Mouse (Mus musculus): ENCODE measurements around the gene Rabgap1l.

Gene Rabgap1l

GRCm38 (mm10) chr1:160312658-160313057 is 480.4 kb downstream of the Rabgap1l start:
- no peak for DNase-seq (ENCODE audit: low read depth)

GRCm38 (mm10) chr1:160311861-160312260 is 481.1 kb downstream of the Rabgap1l start:
- no peak for DNase-seq (ENCODE audit: low read depth)

GRCm38 (mm10) chr1:160309951-160310350 is 483.1 kb downstream of the Rabgap1l start:
- no peak for DNase-seq (ENCODE audit: low read depth)

GRCm38 (mm10) chr1:160308996-160309395 is 484.0 kb downstream of the Rabgap1l start:
- DNase-seq (ENCODE audit: low read depth) = no peak

GRCm38 (mm10) chr1:160308498-160308897 is 484.5 kb downstream of the Rabgap1l start:
- DNase-seq (ENCODE audit: low read depth) = no peak

- DNase-seq (ENCODE audit: low read depth) = no peak
Measured at GRCm38 (mm10) chr1:160306866-160307616, 486.0 kb downstream of the Rabgap1l start.

- DNase-seq (ENCODE audit: low read depth) = no peak
Measured at GRCm38 (mm10) chr1:160306336-160306735, 486.7 kb downstream of the Rabgap1l start.

- DNase-seq (ENCODE audit: low read depth) = no peak
Measured at GRCm38 (mm10) chr1:160305826-160306225, 487.2 kb downstream of the Rabgap1l start.

- DNase-seq (ENCODE audit: low read depth) = no peak
Measured at GRCm38 (mm10) chr1:160304969-160305498, 488.0 kb downstream of the Rabgap1l start.

GRCm38 (mm10) chr1:160302268-160302667 is 490.7 kb downstream of the Rabgap1l start:
- no peak for DNase-seq (ENCODE audit: low read depth)

- no peak for DNase-seq (ENCODE audit: low read depth)
Measured at GRCm38 (mm10) chr1:160301156-160301555, 491.9 kb downstream of the Rabgap1l start.

- DNase-seq (ENCODE audit: low read depth) = no peak
Measured at GRCm38 (mm10) chr1:160300704-160301103, 492.3 kb downstream of the Rabgap1l start.

- DNase-seq (ENCODE audit: low read depth) = no peak
Measured at GRCm38 (mm10) chr1:160299979-160300378, 493.0 kb downstream of the Rabgap1l start.

- DNase-seq (ENCODE audit: low read depth) = no peak
Measured at GRCm38 (mm10) chr1:160298893-160299292, 494.1 kb downstream of the Rabgap1l start.

GRCm38 (mm10) chr1:160297701-160298100 is 495.3 kb downstream of the Rabgap1l start:
- no peak for DNase-seq (ENCODE audit: low read depth)

GRCm38 (mm10) chr1:160295323-160295722 is 497.7 kb downstream of the Rabgap1l start:
- DNase-seq (ENCODE audit: low read depth) = no peak

- no peak for DNase-seq (ENCODE audit: low read depth)
Measured at GRCm38 (mm10) chr1:160293488-160293887, 499.5 kb downstream of the Rabgap1l start.

- DNase-seq (ENCODE audit: low read depth) = no peak
Measured at GRCm38 (mm10) chr1:160292058-160292457, 501.0 kb downstream of the Rabgap1l start.

GRCm38 (mm10) chr1:160290242-160290641 is 502.8 kb downstream of the Rabgap1l start:
- no peak for DNase-seq (ENCODE audit: low read depth)

GRCm38 (mm10) chr1:160287058-160287645 is 505.9 kb downstream of the Rabgap1l start:
- no peak for DNase-seq (ENCODE audit: low read depth)

GRCm38 (mm10) chr1:160286400-160287057 is 506.5 kb downstream of the Rabgap1l start:
- DNase-seq (ENCODE audit: low read depth) = no peak

- no peak for DNase-seq (ENCODE audit: low read depth)
Measured at GRCm38 (mm10) chr1:160284241-160284640, 508.8 kb downstream of the Rabgap1l start.
